Mouse (Mus musculus) T-helper 17 cell (primary cell): Measurements from ENCODE around the gene Cyp17a1.

Experiments
- in situ Hi-C, 2 experiments: fragments of 300-600 bp; cut with MboI, MseI; formaldehyde crosslinking; loops; 1 replicate in 1 of 2; 2 replicates in 1 of 2; pipeline ENCODE4 v1.15.1; 2025; ENCODE audit warnings: high pct_unique_total_duplicates in 2 of 2

The Cyp17a1 gene

GRCm38 (mm10) chr19:46670691-46671090 lies 2.3 kb downstream of the Cyp17a1 start:
- in situ Hi-C loops, result loop anchor here in 1 of 2 experiments (5.0 kb wide), 1 partner anchor 62 kb away; no protein-coding TSS in a partner anchor

- in situ Hi-C loops, result loop anchor here (5.0 kb wide), 4 partner anchors 62 to 322 kb away; no protein-coding TSS in a partner anchor
These were observed 3.2 kb downstream of the Cyp17a1 start for GRCm38 (mm10) chr19:46669802-46670201.

- in situ Hi-C loops, result loop anchor here (5.0 kb wide), 4 partner anchors 64 to 324 kb away; no protein-coding TSS in a partner anchor
These were observed 4.7 kb downstream of the Cyp17a1 start for GRCm38 (mm10) chr19:46668263-46668662.

- in situ Hi-C loops, result loop anchor here (5.0 kb wide), 4 partner anchors 65 to 325 kb away; no protein-coding TSS in a partner anchor
These were observed 5.7 kb downstream of the Cyp17a1 start for GRCm38 (mm10) chr19:46667300-46667699.

- in situ Hi-C loops, result loop anchor here (5.0 kb wide), 4 partner anchors 67 to 327 kb away; no protein-coding TSS in a partner anchor
These were observed 7.5 kb downstream of the Cyp17a1 start for GRCm38 (mm10) chr19:46665474-46665873.

GRCm38 (mm10) chr19:46662784-46663183 lies 10.2 kb downstream of the Cyp17a1 start:
- in situ Hi-C loops, result no loop called here

GRCm38 (mm10) chr19:46662214-46662613 lies 10.8 kb downstream of the Cyp17a1 start:
- in situ Hi-C loops, result no loop called here

- in situ Hi-C loops, result no loop called here
These were observed 11.5 kb downstream of the Cyp17a1 start for GRCm38 (mm10) chr19:46661511-46661910.

GRCm38 (mm10) chr19:46658851-46659250 lies 14.1 kb downstream of the Cyp17a1 start:
- in situ Hi-C loops, result loop anchor here in 1 of 2 experiments (5.0 kb wide), 1 partner anchor 753 kb away; no protein-coding TSS in a partner anchor

GRCm38 (mm10) chr19:46658348-46658747 lies 14.6 kb downstream of the Cyp17a1 start:
- in situ Hi-C loops, result loop anchor here in 1 of 2 experiments (5.0 kb wide), 1 partner anchor 754 kb away; no protein-coding TSS in a partner anchor

GRCm38 (mm10) chr19:46657339-46658020 lies 15.5 kb downstream of the Cyp17a1 start:
- in situ Hi-C loops, result loop anchor here in 1 of 2 experiments (5.0 kb wide), 1 partner anchor 755 kb away; no protein-coding TSS in a partner anchor

- in situ Hi-C loops, result loop anchor here in 1 of 2 experiments (5.0 kb wide), 1 partner anchor 756 kb away; no protein-coding TSS in a partner anchor
These were observed 16.7 kb downstream of the Cyp17a1 start for GRCm38 (mm10) chr19:46656151-46656840.

GRCm38 (mm10) chr19:46655626-46656025 lies 17.3 kb downstream of the Cyp17a1 start:
- in situ Hi-C loops, result loop anchor here in 1 of 2 experiments (5.0 kb wide), 1 partner anchor 757 kb away; no protein-coding TSS in a partner anchor

- in situ Hi-C loops, result no loop called here
These were observed 19.2 kb downstream of the Cyp17a1 start for GRCm38 (mm10) chr19:46653616-46654235.

- in situ Hi-C loops, result no loop called here
These were observed 19.8 kb downstream of the Cyp17a1 start for GRCm38 (mm10) chr19:46653188-46653587.

GRCm38 (mm10) chr19:46648565-46648964 lies 24.4 kb downstream of the Cyp17a1 start:
- in situ Hi-C loops, result no loop called here

GRCm38 (mm10) chr19:46647850-46648249 lies 25.1 kb downstream of the Cyp17a1 start:
- in situ Hi-C loops, result no loop called here

GRCm38 (mm10) chr19:46647254-46647653 lies 25.7 kb downstream of the Cyp17a1 start:
- in situ Hi-C loops, result no loop called here

- in situ Hi-C loops, result no loop called here
These were observed 26.9 kb downstream of the Cyp17a1 start for GRCm38 (mm10) chr19:46646041-46646481.

- in situ Hi-C loops, result no loop called here
These were observed 28.0 kb downstream of the Cyp17a1 start for GRCm38 (mm10) chr19:46644793-46645602.

GRCm38 (mm10) chr19:46644343-46644792 lies 28.6 kb downstream of the Cyp17a1 start:
- in situ Hi-C loops, result no loop called here
